Mouse (Mus musculus): ENCODE results near the gene Mndal. TPM values are rescaled to one million over a fixed set of nuclear protein-coding genes. Genes with fewer than 3 reads are reported as not detected.
"Not testable (repeated sequence)": the region's sequence is repeated elsewhere in the genome, so short reads cannot be mapped to it uniquely, and the experiment has no call there.

Mndal gene
- polyA plus RNA-seq (2014; fragmentation: Nextera tagmentation; extraction: Ambion mirVana), result 0.99 and 1.4 TPM in 2 replicates

DNA sequence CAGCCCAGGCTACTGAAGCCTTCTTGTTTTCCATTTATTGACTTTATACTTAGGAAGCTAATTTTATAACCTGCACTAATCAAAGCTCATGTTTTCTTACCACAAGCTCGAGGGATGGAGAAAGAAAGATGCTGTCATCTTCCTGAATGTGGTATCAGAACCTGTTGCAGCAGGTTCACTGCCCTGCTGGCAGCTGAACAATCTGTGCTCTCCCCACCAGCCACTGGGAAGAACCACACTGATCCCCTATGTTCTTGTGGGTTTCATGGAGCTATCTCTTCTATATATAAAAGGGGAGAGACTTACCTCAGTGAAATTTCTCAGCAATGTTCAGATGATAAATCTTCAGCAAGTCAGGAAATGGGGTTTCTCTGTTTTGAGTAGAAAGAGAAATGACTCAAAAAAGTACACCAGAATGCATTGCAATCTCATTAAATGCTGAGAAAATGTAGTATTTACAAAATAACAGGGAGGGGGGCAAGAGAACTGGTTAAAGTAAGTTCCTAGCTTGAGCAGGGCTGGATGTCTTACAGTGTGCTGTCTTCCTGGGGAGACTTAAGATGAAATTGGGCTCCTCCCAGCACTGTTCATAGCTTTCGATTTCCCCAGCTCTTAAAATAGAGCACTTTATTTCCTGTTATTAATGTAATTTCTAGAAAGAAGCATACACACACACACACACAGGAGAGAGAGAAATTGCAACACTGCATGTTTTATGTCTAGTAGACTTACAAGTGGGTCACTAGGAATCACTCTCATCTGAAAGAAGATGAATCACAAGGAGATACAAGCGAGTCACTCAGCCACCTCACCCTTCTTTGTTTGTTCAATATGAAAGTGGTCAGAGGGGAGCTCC is at the start of gene Mndal, which contains the start of gene Ifi203:
TSS of gene Mndal (minus strand) at position 568 of the 856 bp plus-strand sequence.
TSS of gene Ifi203 (minus strand) at position 749 of the 856 bp plus-strand sequence.
- not testable (repeated sequence) for H3K9ac ChIP-seq; ATAC-seq (ENCODE audit: low FRiP score); H3K27ac ChIP-seq; DNase-seq (ENCODE audit: low spot score); H3K4me1 ChIP-seq (replicated peaks; ENCODE audit: control insufficient read depth, insufficient read depth, low read length); H3K9me3 ChIP-seq (ENCODE audit: control insufficient read depth, low read length); H3K27me3 ChIP-seq (ENCODE audit: control insufficient read depth, insufficient read depth, low read length); H3K36me3 ChIP-seq (replicated peaks; ENCODE audit: control insufficient read depth, insufficient read depth); H3K4me2 ChIP-seq (replicated peaks); H3K4me3 ChIP-seq (replicated peaks; ENCODE audit: low read length)
- WGBS, result 84% methylated on average over 3 of the region's 3 CpGs

DNA sequence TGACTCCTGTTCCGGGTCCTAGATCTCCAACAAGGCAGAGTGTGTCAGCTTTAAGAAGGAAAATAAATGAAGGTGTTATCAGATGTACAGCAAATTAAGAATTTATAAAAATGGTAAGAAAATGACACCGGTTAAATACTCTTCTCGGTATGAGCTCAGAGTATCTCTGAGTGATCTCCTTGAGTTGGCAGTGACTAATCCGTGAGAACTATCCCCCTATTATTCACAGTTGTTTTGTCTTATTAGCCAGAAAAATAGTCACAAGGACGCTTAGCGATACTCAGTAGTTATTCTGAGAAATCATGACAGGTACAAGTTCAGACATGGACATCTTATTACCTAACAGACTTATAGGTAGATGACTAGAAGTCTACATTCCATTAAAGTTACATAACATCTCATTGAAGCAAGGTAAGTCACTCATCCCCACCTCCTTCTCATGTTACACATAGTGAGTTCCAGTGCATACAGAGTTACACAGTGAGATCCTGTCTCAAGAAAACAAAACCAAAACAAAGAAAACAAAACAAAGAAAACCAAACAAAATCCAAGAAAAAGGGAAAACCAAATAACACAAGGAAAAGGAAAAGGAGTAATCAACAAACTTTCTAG is 40.5 kb upstream of the Mndal start, which contains the start of gene Ifi202b:
TSS of gene Ifi202b (minus strand) at position 51 of the 612 bp plus-strand sequence.
- not testable (repeated sequence) for H3K36me3 ChIP-seq (replicated peaks; ENCODE audit: control insufficient read depth, insufficient read depth)

DNA sequence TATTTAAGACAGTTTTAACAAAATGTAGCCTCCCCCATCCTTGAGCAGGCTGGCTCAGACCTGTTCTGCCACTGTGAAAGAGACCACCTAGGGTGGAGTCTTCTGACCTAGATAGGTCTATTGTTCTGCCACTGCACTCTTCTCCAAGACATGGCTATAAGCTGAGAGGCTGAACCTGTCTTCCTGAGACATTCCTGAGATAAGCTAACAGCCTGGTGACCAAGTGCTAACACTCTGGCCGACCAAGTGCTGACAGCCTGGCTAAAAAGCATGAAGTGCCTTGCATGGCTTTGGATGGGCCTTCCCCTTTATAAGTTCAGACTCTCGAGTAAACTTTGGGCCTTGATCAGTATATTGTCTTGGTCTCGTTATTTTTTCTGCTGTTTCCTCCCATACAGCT is 38.7 kb upstream of the Mndal start:
- not testable (repeated sequence) for H3K4me2 ChIP-seq (replicated peaks); H3K4me3 ChIP-seq (replicated peaks; ENCODE audit: low read length); H3K27me3 ChIP-seq (ENCODE audit: control insufficient read depth, insufficient read depth, low read length); H3K9me3 ChIP-seq (ENCODE audit: control insufficient read depth, low read length); H3K36me3 ChIP-seq (replicated peaks; ENCODE audit: control insufficient read depth, insufficient read depth); H3K9ac ChIP-seq; DNase-seq (ENCODE audit: low spot score); ATAC-seq (ENCODE audit: low FRiP score); H3K27ac ChIP-seq; H3K4me1 ChIP-seq (replicated peaks; ENCODE audit: control insufficient read depth, insufficient read depth, low read length)
- WGBS, result 73% methylated on average over 3 of the region's 3 CpGs

More for the DNA sequence above, 40.5 kb upstream of the Mndal start, which contains the start of gene Ifi202b:
- not testable (repeated sequence) for H3K9ac ChIP-seq; H3K4me3 ChIP-seq (replicated peaks; ENCODE audit: low read length); H3K4me1 ChIP-seq (replicated peaks; ENCODE audit: control insufficient read depth, insufficient read depth, low read length); H3K4me2 ChIP-seq (replicated peaks); H3K27me3 ChIP-seq (ENCODE audit: control insufficient read depth, insufficient read depth, low read length); ATAC-seq (ENCODE audit: low FRiP score); H3K27ac ChIP-seq; DNase-seq (ENCODE audit: low spot score); H3K9me3 ChIP-seq (ENCODE audit: control insufficient read depth, low read length)
- WGBS, result 86% methylated on average over 6 of the region's 6 CpGs

DNA sequence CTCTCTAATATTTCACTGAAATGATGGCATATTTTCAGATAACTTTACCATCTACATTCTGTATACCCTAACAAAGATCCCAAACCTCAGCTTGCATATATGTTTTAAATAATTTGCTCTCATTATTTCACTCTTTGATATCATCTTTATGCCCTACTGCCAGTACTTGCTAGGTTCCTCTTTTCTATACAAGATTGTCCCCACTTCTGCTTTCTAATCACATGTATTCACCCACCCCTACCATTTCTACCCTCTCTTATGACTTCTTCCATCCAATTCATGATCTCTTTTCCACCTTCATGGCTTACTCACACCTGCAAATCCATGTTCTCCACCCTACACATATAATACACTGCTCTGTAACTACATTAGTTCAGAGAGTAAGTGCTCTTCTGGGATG is 35.3 kb upstream of the Mndal start:
- Histone ChIP-seq H3K9me3 (ENCODE audit: control insufficient read depth, low read length) (no peaks in the 10 kb centered on the region), H3K36me3 (replicated peaks; ENCODE audit: control insufficient read depth, insufficient read depth) (no peaks in the 10 kb centered on the region), H3K4me1 (replicated peaks; ENCODE audit: control insufficient read depth, insufficient read depth, low read length) (no peaks in the 10 kb centered on the region), H3K4me3 (replicated peaks; ENCODE audit: low read length) (no peak overlapping the region), H3K4me2 (replicated peaks) (no peak overlapping the region), H3K27me3 (ENCODE audit: control insufficient read depth, insufficient read depth, low read length) (no peaks in the 10 kb centered on the region), H3K9ac (no peak overlapping the region), H3K27ac (no peak overlapping the region)
- ATAC-seq (ENCODE audit: low FRiP score) (no peak), DNase-seq (ENCODE audit: low spot score) (no peak)

DNA sequence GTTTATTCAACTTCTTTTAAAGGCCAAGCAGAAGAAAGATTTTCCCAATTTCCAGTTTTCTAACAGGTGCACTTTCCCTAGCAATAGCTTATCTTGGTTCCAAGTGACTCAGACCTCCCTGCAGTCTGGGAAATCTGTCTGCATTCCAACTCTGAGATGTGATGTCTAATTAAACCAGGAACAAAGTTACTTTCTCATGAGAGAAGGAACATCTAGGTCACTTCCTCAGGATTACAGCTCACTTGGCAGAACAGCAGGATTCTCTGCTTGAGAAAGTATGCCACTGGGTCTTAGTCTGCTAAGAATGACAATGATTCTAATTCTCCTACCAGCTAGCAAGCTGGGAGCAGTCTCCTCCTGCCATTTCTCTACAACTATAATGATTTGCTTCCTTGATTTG is 30.8 kb upstream of the Mndal start:
- DNase-seq (ENCODE audit: low spot score) (no peak), ATAC-seq (ENCODE audit: low FRiP score) (no peak)
- no peak overlapping the region for H3K27ac ChIP-seq

DNA sequence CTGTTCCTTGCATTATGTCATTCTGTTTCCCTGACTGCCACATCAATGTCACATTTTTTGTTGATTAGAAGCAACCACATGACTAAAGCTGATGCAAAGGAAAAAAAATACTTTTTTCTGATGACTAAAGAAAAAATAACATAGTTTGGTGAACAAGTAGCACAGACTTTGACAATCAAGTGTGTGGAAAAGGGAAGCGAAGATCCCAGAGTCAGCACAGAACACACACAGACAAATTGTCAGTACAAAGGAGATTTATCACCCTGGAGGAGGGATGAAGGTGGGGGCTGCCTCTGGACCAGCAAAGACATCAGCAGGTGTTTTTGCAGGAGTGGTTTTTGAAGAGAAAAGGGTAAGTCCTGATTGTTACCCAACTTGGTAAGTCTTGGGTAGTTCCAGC is 19.2 kb upstream of the Mndal start:
- not testable (repeated sequence) for H3K9ac ChIP-seq; DNase-seq (ENCODE audit: low spot score); H3K27me3 ChIP-seq (ENCODE audit: control insufficient read depth, insufficient read depth, low read length); H3K4me3 ChIP-seq (replicated peaks; ENCODE audit: low read length); ATAC-seq (ENCODE audit: low FRiP score); H3K4me2 ChIP-seq (replicated peaks); H3K4me1 ChIP-seq (replicated peaks; ENCODE audit: control insufficient read depth, insufficient read depth, low read length); H3K27ac ChIP-seq; H3K36me3 ChIP-seq (replicated peaks; ENCODE audit: control insufficient read depth, insufficient read depth); H3K9me3 ChIP-seq (ENCODE audit: control insufficient read depth, low read length)
- 86% methylated on average over 1 of the region's 1 CpGs for WGBS

More for the DNA sequence above, 30.8 kb upstream of the Mndal start:
- H3K36me3 ChIP-seq (replicated peaks; ENCODE audit: control insufficient read depth, insufficient read depth), result no peaks in the 10 kb centered on the region
- H3K4me1 ChIP-seq (replicated peaks; ENCODE audit: control insufficient read depth, insufficient read depth, low read length), result no peaks in the 10 kb centered on the region
- no peaks in the 10 kb centered on the region for H3K27me3 ChIP-seq (ENCODE audit: control insufficient read depth, insufficient read depth, low read length)
- H3K4me3 ChIP-seq (replicated peaks; ENCODE audit: low read length), result no peak overlapping the region
- no peak overlapping the region for H3K4me2 ChIP-seq (replicated peaks)
- no peaks in the 10 kb centered on the region for H3K9me3 ChIP-seq (ENCODE audit: control insufficient read depth, low read length)
- H3K9ac ChIP-seq, result no peak overlapping the region

DNA sequence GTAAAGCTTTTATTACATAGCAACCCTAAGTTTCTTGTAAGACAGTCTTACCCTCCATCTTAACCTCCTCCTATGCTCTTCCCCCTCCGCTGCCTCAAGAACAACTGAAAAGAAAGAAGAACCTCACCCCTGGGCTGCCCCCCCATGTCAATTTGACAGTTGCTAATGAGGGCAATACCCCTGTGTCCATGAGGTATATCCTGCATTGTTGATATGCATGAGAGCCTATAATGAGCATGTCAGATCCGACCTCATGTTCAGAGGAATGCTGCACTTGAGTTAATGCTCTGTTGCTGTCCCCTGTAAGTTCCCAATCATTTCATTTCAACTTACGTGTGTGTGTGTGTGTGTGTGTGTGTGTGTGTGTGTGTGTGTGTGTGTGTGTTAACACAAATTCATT is 17.7 kb upstream of the Mndal start:
- 31% methylated on average over 3 of the region's 3 CpGs for WGBS
- not testable (repeated sequence) for H3K9ac ChIP-seq; H3K4me2 ChIP-seq (replicated peaks); H3K4me1 ChIP-seq (replicated peaks; ENCODE audit: control insufficient read depth, insufficient read depth, low read length); ATAC-seq (ENCODE audit: low FRiP score); H3K36me3 ChIP-seq (replicated peaks; ENCODE audit: control insufficient read depth, insufficient read depth); H3K27me3 ChIP-seq (ENCODE audit: control insufficient read depth, insufficient read depth, low read length); H3K27ac ChIP-seq; H3K4me3 ChIP-seq (replicated peaks; ENCODE audit: low read length); H3K9me3 ChIP-seq (ENCODE audit: control insufficient read depth, low read length); DNase-seq (ENCODE audit: low spot score)

DNA sequence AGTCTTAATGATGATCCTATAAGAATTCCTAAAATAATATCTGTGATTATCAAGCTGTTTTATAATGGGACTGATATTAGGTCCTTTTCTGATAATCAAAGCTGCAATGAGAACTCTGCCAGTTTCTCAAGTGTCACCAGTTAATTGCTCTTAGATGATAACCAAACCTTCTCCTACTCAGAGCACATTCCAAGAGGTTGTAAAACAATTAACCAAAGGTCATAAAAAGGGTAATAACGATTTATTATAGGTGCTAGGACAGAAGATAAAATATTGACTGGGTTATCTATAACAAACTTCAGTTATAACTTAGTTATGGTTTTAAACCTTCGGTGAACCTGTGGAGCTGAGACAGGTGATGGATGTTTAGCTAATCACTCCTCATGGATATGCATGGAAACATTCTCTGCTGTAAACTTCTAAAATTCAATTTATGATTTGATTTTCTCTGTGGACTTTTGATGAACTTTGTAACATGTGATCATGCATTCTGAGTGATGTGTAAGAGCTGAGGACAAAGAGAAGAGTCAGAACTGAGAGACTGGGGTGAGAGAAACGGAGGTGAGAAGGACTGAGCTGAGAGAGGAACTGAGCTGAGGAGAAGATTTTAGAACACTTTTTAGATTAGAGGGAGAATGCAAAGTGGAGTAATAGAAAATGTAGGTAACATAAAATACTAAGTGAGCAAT is 13.7 kb upstream of the Mndal start:
- DNase-seq (ENCODE audit: low spot score); H3K27me3 ChIP-seq (ENCODE audit: control insufficient read depth, insufficient read depth, low read length); H3K36me3 ChIP-seq (replicated peaks; ENCODE audit: control insufficient read depth, insufficient read depth); ATAC-seq (ENCODE audit: low FRiP score); H3K9me3 ChIP-seq (ENCODE audit: control insufficient read depth, low read length); H3K4me2 ChIP-seq (replicated peaks); H3K27ac ChIP-seq; H3K4me3 ChIP-seq (replicated peaks; ENCODE audit: low read length); H3K4me1 ChIP-seq (replicated peaks; ENCODE audit: control insufficient read depth, insufficient read depth, low read length); H3K9ac ChIP-seq: not testable (repeated sequence)
- 73% methylated on average over 3 of the region's 3 CpGs for WGBS

DNA sequence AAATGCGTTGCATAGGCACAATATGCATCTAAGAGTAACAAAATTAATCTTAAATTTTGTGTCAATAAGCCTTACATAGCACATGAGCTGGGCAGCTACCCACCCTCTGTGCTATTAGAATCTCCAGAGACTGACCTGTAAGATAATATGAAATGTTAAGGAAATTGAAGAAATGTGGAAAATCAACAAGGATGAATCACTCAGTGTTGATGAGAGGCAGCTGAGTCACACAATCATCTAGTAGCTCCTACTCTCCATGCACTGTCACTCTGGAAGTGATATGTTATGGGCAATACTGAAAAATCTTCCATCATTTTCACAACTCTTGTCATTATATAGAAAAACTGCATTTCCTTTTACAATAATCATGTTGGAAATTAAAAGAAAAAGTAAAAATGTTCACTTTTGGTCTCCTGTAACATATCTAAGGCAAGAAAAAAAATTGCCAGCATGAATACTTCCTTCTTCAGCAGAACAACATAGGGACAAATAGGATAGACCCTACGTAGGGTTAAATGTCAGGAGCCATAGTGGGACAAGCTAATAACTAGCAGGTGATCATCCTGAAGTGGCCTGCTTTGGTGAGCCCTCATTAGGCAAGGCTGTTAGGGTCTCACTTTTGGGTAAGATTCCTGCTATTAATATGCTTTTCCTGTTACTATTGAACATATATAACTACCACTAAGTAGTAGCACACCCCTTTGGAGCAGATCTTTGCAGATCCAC is 12.9 kb upstream of the Mndal start:
- DNase-seq (ENCODE audit: low spot score) (no peak), ATAC-seq (ENCODE audit: low FRiP score) (no peak)
- H3K4me2 ChIP-seq (replicated peaks), result no peak overlapping the region
- 88% methylated on average over 2 of the region's 2 CpGs for WGBS
- no peak overlapping the region for H3K9ac ChIP-seq
- H3K4me3 ChIP-seq (replicated peaks; ENCODE audit: low read length), result no peak overlapping the region
- H3K27ac ChIP-seq, result no peak overlapping the region
- H3K36me3 ChIP-seq (replicated peaks; ENCODE audit: control insufficient read depth, insufficient read depth), result no peaks in the 10 kb centered on the region
- no peaks in the 10 kb centered on the region for H3K9me3 ChIP-seq (ENCODE audit: control insufficient read depth, low read length)
- no peaks in the 10 kb centered on the region for H3K27me3 ChIP-seq (ENCODE audit: control insufficient read depth, insufficient read depth, low read length)
- H3K4me1 ChIP-seq (replicated peaks; ENCODE audit: control insufficient read depth, insufficient read depth, low read length), result no peaks in the 10 kb centered on the region
